ENCODE assay signal across 8 mouse cellular contexts in the genomic region with DNA sequence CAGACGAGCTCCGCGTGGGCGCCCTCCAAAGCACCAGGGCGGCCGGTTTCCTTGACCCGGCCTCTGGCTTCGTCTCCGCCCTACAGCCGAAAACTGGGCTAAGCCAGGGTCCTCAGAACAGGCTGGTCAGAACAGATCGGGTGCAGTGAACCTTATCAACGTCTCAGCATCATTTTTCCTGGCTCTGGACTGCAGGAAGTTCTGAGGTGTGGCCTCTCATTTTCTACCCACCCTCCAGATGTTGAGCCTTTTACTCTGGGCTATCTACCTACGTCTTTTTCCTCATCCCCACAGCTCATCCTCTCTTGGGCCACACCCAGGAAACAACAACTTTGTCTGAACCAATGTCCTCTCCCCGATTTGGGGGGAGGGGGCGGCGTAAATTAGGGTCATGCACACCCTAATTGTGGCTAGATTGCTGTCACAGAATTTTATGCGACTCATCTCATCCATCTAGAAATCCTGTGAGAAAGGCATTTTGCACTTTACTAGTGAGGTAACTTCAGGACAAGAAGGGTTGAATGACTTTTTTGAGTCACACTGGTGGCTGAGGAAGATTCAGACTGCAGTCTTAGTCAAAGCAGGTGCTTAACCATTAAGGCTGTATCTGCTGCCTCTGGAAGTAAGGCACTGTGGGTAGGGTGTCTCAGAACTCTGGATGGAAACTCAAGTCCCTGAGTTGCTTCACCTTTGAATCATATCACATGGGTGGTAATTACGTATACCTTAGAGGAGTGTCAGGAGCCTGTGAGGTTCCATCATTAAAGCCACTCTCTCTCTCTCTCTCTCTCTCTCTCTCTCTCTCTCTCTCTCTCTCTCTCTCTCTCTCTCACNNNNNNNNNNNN. TPM values are rescaled to one million over a fixed set of nuclear protein-coding genes. Genes with fewer than 3 reads are reported as not detected.
DNase-seq lines count a peak whose midpoint lies in the region; ATAC-seq and TF ChIP-seq lines count a peak whose summit lies in the region.

A gene (minus strand): TSS at position 25 of the 845 bp plus-strand sequence.

- 0 out of 2 replicates have a peak within 1 kb of the TSS, but pooled peaks have one; percentile 47 for H3K27ac ChIP-seq in kidney, postnatal 0 days
- H3K27ac ChIP-seq in hindbrain, embryonic 10.5 days = peak within 1 kb of the TSS; percentile 80
- H3K27ac ChIP-seq in liver, embryonic 12.5 days = no peak within 1 kb of the TSS

- H3K4me2 ChIP-seq in kidney, postnatal 0 days (ENCODE audit: low read length) = peak within 1 kb of the TSS; percentile 97
- H3K4me2 ChIP-seq in liver, embryonic 12.5 days = peak within 1 kb of the TSS; percentile 82

- peak within 1 kb of the TSS; percentile 59 for H3K9ac ChIP-seq in kidney, postnatal 0 days (ENCODE audit: low read depth, low read length)
- peak within 1 kb of the TSS; percentile 42 for H3K9ac ChIP-seq in liver, embryonic 12.5 days

- H3K27me3 ChIP-seq in kidney, postnatal 0 days (ENCODE audit: insufficient read depth, low read length) = peaks cover 12% of the 10 kb centered on the region; the same call in 1 of the 2 replicates
- peaks cover 70% of the 10 kb centered on the region for H3K27me3 ChIP-seq in hindbrain, embryonic 10.5 days (ENCODE audit: insufficient read depth, poor library complexity, severe bottlenecking)
- H3K27me3 ChIP-seq in liver, embryonic 12.5 days (replicated peaks) = peaks cover 71% of the 10 kb centered on the region

- DNase-seq in kidney, postnatal 0 days (ENCODE audit: low spot score) = no peak
- DNase-seq in kidney, adult 9 months = no peak
- DNase-seq in T-cell, adult 2 months (ENCODE audit: low spot score) = peak; percentile 42
- DNase-seq in hindbrain, embryonic 10.5 days (ENCODE audit: low spot score) = no peak
- no peak for DNase-seq in adrenal gland, postnatal 4 days (ENCODE audit: low spot score in 2 of 2)
- no peak for DNase-seq in spleen, adult 18-20 months
- DNase-seq in adrenal gland, adult 8-10 months = no peak

- peak within 1 kb of the TSS; percentile 60 for H3K4me3 ChIP-seq in kidney, postnatal 0 days (replicated peaks; ENCODE audit: low read depth, low read length)
- H3K4me3 ChIP-seq in hindbrain, embryonic 10.5 days = peak within 1 kb of the TSS; percentile 70
- peak within 1 kb of the TSS; percentile 59 for H3K4me3 ChIP-seq in liver, embryonic 12.5 days

- no peaks in the 10 kb centered on the region for H3K36me3 ChIP-seq in kidney, postnatal 0 days (ENCODE audit: insufficient read depth, low read length)
- no peaks in the 10 kb centered on the region for H3K36me3 ChIP-seq in hindbrain, embryonic 10.5 days
- no peaks in the 10 kb centered on the region for H3K36me3 ChIP-seq in liver, embryonic 12.5 days

- no peak for TF ChIP-seq CTCF in kidney, postnatal 0 days (IDR thresholded peaks at IDR 0.05; ENCODE audit: low read depth)

- 5% methylated on average over 18 of the region's 18 CpGs for WGBS in kidney, postnatal 0 days
- 8% methylated on average over 18 of the region's 18 CpGs for WGBS in hindbrain, embryonic 10.5 days
- 8% methylated on average over 18 of the region's 18 CpGs for WGBS in liver, embryonic 12.5 days (ENCODE audit: insufficient replicate concordance)

- ATAC-seq in kidney, postnatal 0 days (replicated peaks; ENCODE audit: low FRiP score, low read depth) = peak; percentile 73
- ATAC-seq in liver, embryonic 12.5 days = peak; percentile 37

- no peaks in the 10 kb centered on the region; the same call in 1 of the 2 replicates for H3K4me1 ChIP-seq in kidney, postnatal 0 days (replicated peaks; ENCODE audit: insufficient read depth, low read length)
- H3K4me1 ChIP-seq in hindbrain, embryonic 10.5 days (replicated peaks) = peaks cover 23% of the 10 kb centered on the region
- peaks cover 18% of the 10 kb centered on the region for H3K4me1 ChIP-seq in liver, embryonic 12.5 days

- no peaks in the 10 kb centered on the region for H3K9me3 ChIP-seq in kidney, postnatal 0 days (replicated peaks; ENCODE audit: low read length)
- H3K9me3 ChIP-seq in hindbrain, embryonic 10.5 days = no peaks in the 10 kb centered on the region
- H3K9me3 ChIP-seq in liver, embryonic 12.5 days (replicated peaks) = no peaks in the 10 kb centered on the region

RNA-seq across cellular contexts. Expression of the gene that starts here (rescaled TPM):
- polyA plus RNA-seq in kidney, postnatal 0 days (2015; fragmentation: Nextera tagmentation; extraction: Ambion mirVana) = 13.8 and 16.9 TPM in 2 replicates
- 2.6 and 4.4 TPM in 2 replicates for polyA plus RNA-seq in hindbrain, embryonic 10.5 days (2016; fragmentation: Nextera tagmentation; extraction: Ambion mirVana)
- 3.9 and 4.2 TPM in 2 replicates for polyA plus RNA-seq in liver, embryonic 12.5 days (2016; fragmentation: Nextera tagmentation; extraction: Ambion mirVana)
- 10 to 100 TPM in 1 of 2 experiments, 1 to 10 TPM in 1; 10.0 to 10.3 TPM for total RNA-seq in adrenal gland, postnatal 4 days (2021)
- total RNA-seq in adrenal gland, adult 8-10 months (2022) = 10 to 100 TPM in 1 of 4 experiments, 1 to 10 TPM in 3; 4.1 to 10.5 (median 6.0) TPM
